Mouse (Mus musculus) left cerebral cortex, postnatal 36 days (tissue): Measurements from ENCODE around the gene AC161166.1. TPM values are rescaled to one million over a fixed set of nuclear protein-coding genes. Genes with fewer than 3 reads are reported as not detected.
"Not testable (repeated sequence)": the region's sequence is repeated elsewhere in the genome, so short reads cannot be mapped to it uniquely, and the experiment has no call there.

Experiments used
- DNase-seq, 2 experiments: peaks; one replicate each; pipeline ENCODE4 v3.0.0; 2021 to 2022; ENCODE audit warnings: low spot score in 2 of 2, mixed read lengths in 1 of 2
- intact Hi-C: fragments of 180-260 bp; cut with DNase I; formaldehyde crosslinking; loops from one replicate; pipeline ENCODE4 v1.15.1; 2025
- total RNA-seq, 2 experiments: library from RNA; stranded (reverse); gene quantifications; 2 replicates each; pipeline ENCODE4 v1.2.3; 2021

Gene AC161166.1
- total RNA-seq, 2 experiments from 2014 or later, result not detected

GRCm38 (mm10) chr7:24499856-24500577 lies 12.2 kb downstream of the AC161166.1 start:
- no peak for DNase-seq
- intact Hi-C loops, result no loop called here

- no peak for DNase-seq
- intact Hi-C loops, result no loop called here
Measured at GRCm38 (mm10) chr7:24488303-24488702, 24.0 kb downstream of the AC161166.1 start.

- intact Hi-C loops, result no loop called here
- no peak for DNase-seq
Measured at GRCm38 (mm10) chr7:24487403-24487802, 24.9 kb downstream of the AC161166.1 start.

- intact Hi-C loops, result no loop called here
- peak in 1 of 2 experiments; percentile 42 for DNase-seq
Measured at GRCm38 (mm10) chr7:24486654-24487130, 25.6 kb downstream of the AC161166.1 start.

GRCm38 (mm10) chr7:24485481-24485880 lies 26.8 kb downstream of the AC161166.1 start:
- intact Hi-C loops, result no loop called here
- peak in 1 of 2 experiments; percentile 15 for DNase-seq

- intact Hi-C loops, DNase-seq: not testable (repeated sequence)
Measured at GRCm38 (mm10) chr7:24483291-24483690, 29.0 kb downstream of the AC161166.1 start.

GRCm38 (mm10) chr7:24482208-24483020 lies 29.8 kb downstream of the AC161166.1 start:
- peak in 1 of 2 experiments; percentile 19 for DNase-seq
- intact Hi-C loops, result no loop called here

GRCm38 (mm10) chr7:24481474-24482207 lies 30.6 kb downstream of the AC161166.1 start, which contains the start of gene Cadm4:
TSS of gene Cadm4 (plus strand) at chr7:24482023.
- intact Hi-C loops, result loop anchor here (1.0 to 2.0 kb wide), 2 partner anchors 26 to 37 kb away; partner anchors contain the start of gene Zfp428

GRCm38 (mm10) chr7:24480986-24481473 lies 31.2 kb downstream of the AC161166.1 start:
- intact Hi-C loops, result loop anchor here (1.0 to 2.0 kb wide), 2 partner anchors 26 to 36 kb away; partner anchors contain the start of gene Zfp428
- DNase-seq, result no peak

More at GRCm38 (mm10) chr7:24481474-24482207, 30.6 kb downstream of the AC161166.1 start, which contains the start of gene Cadm4:
- peak; percentile 90 to 94 for DNase-seq

GRCm38 (mm10) chr7:24480121-24480941 lies 31.9 kb downstream of the AC161166.1 start:
- DNase-seq, result peak in 1 of 2 experiments; percentile 51

GRCm38 (mm10) chr7:24479685-24480084 lies 32.6 kb downstream of the AC161166.1 start:
- intact Hi-C loops, result loop anchor here (2.0 to 10.0 kb wide), 2 partner anchors 35 to 185 kb away; no protein-coding TSS in a partner anchor
- no peak for DNase-seq

More at GRCm38 (mm10) chr7:24480121-24480941, 31.9 kb downstream of the AC161166.1 start:
- intact Hi-C loops, result loop anchor here (2.0 kb wide), 1 partner anchor 36 kb away; no protein-coding TSS in a partner anchor

GRCm38 (mm10) chr7:24478911-24479310 lies 33.3 kb downstream of the AC161166.1 start:
- DNase-seq, result no peak
- intact Hi-C loops, result loop anchor here (10.0 kb wide), 1 partner anchor 186 kb away; no protein-coding TSS in a partner anchor

GRCm38 (mm10) chr7:24476856-24477255 lies 35.4 kb downstream of the AC161166.1 start:
- peak in 1 of 2 experiments; percentile 49 for DNase-seq
- intact Hi-C loops, result loop anchor here (10.0 kb wide), 1 partner anchor 188 kb away; no protein-coding TSS in a partner anchor

- DNase-seq, result no peak
- intact Hi-C loops, result loop anchor here (10.0 kb wide), 1 partner anchor 188 kb away; no protein-coding TSS in a partner anchor
Measured at GRCm38 (mm10) chr7:24476338-24476737, 35.9 kb downstream of the AC161166.1 start.

- intact Hi-C loops, result loop anchor here (5.0 to 10.0 kb wide), 2 partner anchors 42 to 190 kb away; no protein-coding TSS in a partner anchor
- no peak for DNase-seq
Measured at GRCm38 (mm10) chr7:24474811-24475506, 37.3 kb downstream of the AC161166.1 start.

GRCm38 (mm10) chr7:24473913-24474529 lies 38.2 kb downstream of the AC161166.1 start:
- intact Hi-C loops, result loop anchor here (5.0 to 10.0 kb wide), 2 partner anchors 43 to 191 kb away; no protein-coding TSS in a partner anchor
- peak; percentile 67 to 73 for DNase-seq

GRCm38 (mm10) chr7:24472937-24473336 lies 39.3 kb downstream of the AC161166.1 start:
- peak in 1 of 2 experiments; percentile 8 for DNase-seq
- intact Hi-C loops, result loop anchor here (5.0 to 10.0 kb wide), 2 partner anchors 44 to 192 kb away; no protein-coding TSS in a partner anchor
